Mouse (Mus musculus) CH12.LX (cell line): ENCODE measurements around the gene Ppp6r3. TPM values are rescaled to one million over a fixed set of nuclear protein-coding genes. Genes with fewer than 3 reads are reported as not detected.

Experiments
- DNase-seq: peaks from one replicate; pipeline ENCODE4 v3.0.0-alpha.2; 2013; ENCODE audit errors: extremely low read depth
- H3K27ac ChIP-seq: 2 replicates; pipeline ENCODE4 v1.5.1; 2012; ENCODE audit warnings: low read depth, mild to moderate bottlenecking, control low read depth, moderate library complexity; ENCODE audit not compliant: insufficient read depth
- H3K27me3 ChIP-seq: replicated peaks from 2 replicates; pipeline ENCODE3; 2012; ENCODE audit warnings: inconsistent platforms
- H3K36me3 ChIP-seq, 2 experiments: replicated peaks in 1 of 2; 2 replicates each; pipeline versions ENCODE3 to v1.6.1; 2012; ENCODE audit warnings: inconsistent platforms in 1 of 2, low read length in 1 of 2, mild to moderate bottlenecking in 1 of 2, mixed read lengths in 1 of 2, moderate library complexity in 1 of 2; ENCODE audit not compliant: control insufficient read depth in 1 of 2, insufficient read depth in 1 of 2
- H3K4me1 ChIP-seq, 2 experiments: 2 replicates each; pipeline ENCODE4 v1.6.1; 2012; ENCODE audit warnings: inconsistent platforms in 1 of 2, moderate library complexity in 1 of 2; ENCODE audit not compliant: insufficient read depth in 2 of 2, control insufficient read depth in 1 of 2
- H3K4me2 ChIP-seq: 2 replicates; pipeline ENCODE4 v1.6.1; 2012; ENCODE audit warnings: low read depth, mild to moderate bottlenecking, control low read depth; ENCODE audit not compliant: poor library complexity, insufficient read depth, severe bottlenecking
- H3K4me3 ChIP-seq, 3 experiments: fragments of 150-350 bp in 1 of 3; sonication (generic) in 1 of 3; replicated peaks in 1 of 3; 2 replicates each; pipeline versions ENCODE3 to v1.5.1; 2011 to 2012; ENCODE audit warnings: low read depth in 2 of 3, low read length in 2 of 3, mild to moderate bottlenecking in 2 of 3, moderate library complexity in 2 of 3, control low read depth in 1 of 3, improper control_type of control experiment in 1 of 3, inconsistent platforms in 1 of 3, mixed read lengths in 1 of 3; ENCODE audit not compliant: poor library complexity in 1 of 3
- H3K79me2 ChIP-seq: replicated peaks from 2 replicates; pipeline ENCODE4 v1.6.1; 2012; ENCODE audit warnings: mild to moderate bottlenecking, moderate library complexity; ENCODE audit not compliant: control insufficient read depth, poor library complexity, insufficient read depth, severe bottlenecking; ENCODE audit errors: extremely low read depth
- H3K9ac ChIP-seq: 2 replicates; pipeline ENCODE4 v1.6.1; 2012; ENCODE audit warnings: low read depth, mild to moderate bottlenecking, control low read depth, moderate library complexity; ENCODE audit not compliant: insufficient read depth
- H3K9me3 ChIP-seq: replicated peaks from 2 replicates; pipeline ENCODE3; 2012; ENCODE audit warnings: low read length, inconsistent platforms, mixed read lengths
- BHLHE40 ChIP-seq: IDR thresholded peaks from 2 replicates; pipeline ENCODE4 v1.6.1; 2011; ENCODE audit warnings: mild to moderate bottlenecking, low read depth, low read length, improper control_type of control experiment
- CHD2 ChIP-seq: IDR thresholded peaks from 2 replicates; pipeline ENCODE4 v1.6.1; 2011; ENCODE audit warnings: low read length, improper control_type of control experiment
- CTCF ChIP-seq, 2 experiments: IDR thresholded peaks in 1 of 2; conservative IDR thresholded peaks in 1 of 2; 2 replicates each; pipeline ENCODE4 v1.5.1; 2011 to 2012; ENCODE audit warnings: low read depth in 2 of 2, low read length in 2 of 2, improper control_type of control experiment in 1 of 2, inconsistent platforms in 1 of 2, mild to moderate bottlenecking in 1 of 2, moderate library complexity in 1 of 2
- EP300 ChIP-seq: IDR thresholded peaks from 2 replicates; pipeline ENCODE4 v1.6.1; 2011; ENCODE audit warnings: low read length, improper control_type of control experiment
- ETS1 ChIP-seq: conservative IDR thresholded peaks from 2 replicates; pipeline ENCODE4 v1.6.1; 2012; ENCODE audit warnings: low read depth, mild to moderate bottlenecking, inconsistent platforms, low read length, improper control_type of control experiment, moderate library complexity
- GABPA ChIP-seq: IDR thresholded peaks from 2 replicates; pipeline ENCODE4 v1.6.1; 2012; ENCODE audit warnings: low read depth, low read length, improper control_type of control experiment, inconsistent platforms; ENCODE audit not compliant: insufficient replicate concordance
- HCFC1 ChIP-seq: IDR thresholded peaks from 2 replicates; pipeline ENCODE4 v1.6.1; 2012; ENCODE audit warnings: low read depth, mild to moderate bottlenecking, inconsistent platforms, low read length, improper control_type of control experiment
- IRF4 ChIP-seq: IDR thresholded peaks from 2 replicates; pipeline ENCODE4 v1.6.1; 2014; ENCODE audit warnings: low read depth, mild to moderate bottlenecking, inconsistent platforms, low read length, improper control_type of control experiment
- KAT2A ChIP-seq: IDR thresholded peaks from 2 replicates; pipeline ENCODE4 v1.6.1; 2012; ENCODE audit warnings: low read length, improper control_type of control experiment, inconsistent platforms; ENCODE audit not compliant: insufficient replicate concordance
- MAFK ChIP-seq: IDR thresholded peaks from 2 replicates; pipeline ENCODE4 v1.6.1; 2011; ENCODE audit warnings: low read length, improper control_type of control experiment; ENCODE audit not compliant: insufficient replicate concordance
- MYC ChIP-seq: IDR thresholded peaks from 2 replicates; pipeline ENCODE4 v1.6.1; 2011; ENCODE audit warnings: low read depth, mild to moderate bottlenecking, improper control_type of control experiment, low read length
- NELFE ChIP-seq: IDR thresholded peaks from 2 replicates; pipeline ENCODE4 v1.6.1; 2011; ENCODE audit warnings: low read depth, low read length, improper control_type of control experiment
- PAX5 ChIP-seq: IDR thresholded peaks from 2 replicates; pipeline ENCODE4 v1.6.1; 2012; ENCODE audit warnings: low read length, inconsistent platforms, mixed read lengths
- SIN3A ChIP-seq: IDR thresholded peaks from 2 replicates; pipeline ENCODE4 v1.6.1; 2012; ENCODE audit warnings: low read length, improper control_type of control experiment, inconsistent platforms
- TBP ChIP-seq: conservative IDR thresholded peaks from 2 replicates; pipeline ENCODE4 v1.6.1; 2011; ENCODE audit warnings: low read depth, low read length, improper control_type of control experiment
- TCF12 ChIP-seq: IDR thresholded peaks from 2 replicates; pipeline ENCODE4 v1.6.1; 2014; ENCODE audit warnings: low read depth, mild to moderate bottlenecking, inconsistent platforms, low read length, improper control_type of control experiment
- UBTF ChIP-seq: IDR thresholded peaks from 2 replicates; pipeline ENCODE4 v1.6.1; 2012; ENCODE audit warnings: low read depth, mild to moderate bottlenecking, inconsistent platforms, low read length, improper control_type of control experiment, moderate library complexity
- USF2 ChIP-seq: conservative IDR thresholded peaks from 2 replicates; pipeline ENCODE4 v1.6.1; 2011; ENCODE audit warnings: low read depth, low read length, improper control_type of control experiment
- ZC3H11A ChIP-seq: IDR thresholded peaks from 2 replicates; pipeline ENCODE4 v1.6.1; 2012; ENCODE audit warnings: low read depth, mild to moderate bottlenecking, inconsistent platforms, low read length, improper control_type of control experiment
- ZKSCAN1 ChIP-seq: IDR thresholded peaks from 2 replicates; pipeline ENCODE4 v1.6.1; 2012; ENCODE audit warnings: low read depth, inconsistent platforms, low read length, improper control_type of control experiment, borderline replicate concordance
- ZMIZ1 ChIP-seq: IDR thresholded peaks from 2 replicates; pipeline ENCODE4 v1.6.1; 2012; ENCODE audit warnings: low read depth, mild to moderate bottlenecking, inconsistent platforms, low read length, improper control_type of control experiment
- ZNF384 ChIP-seq: IDR thresholded peaks from 2 replicates; pipeline ENCODE4 v1.6.1; 2012; ENCODE audit warnings: low read depth, low read length, improper control_type of control experiment, inconsistent platforms
- dilution Hi-C: fragments of 300-500 bp; cut with MboI; formaldehyde crosslinking; loops from 2 replicates; pipeline ENCODE4 v1.14.3; 2020; ENCODE audit warnings: low sequenced_read_pairs; ENCODE audit not compliant: extremely low pct_unique_long_range_greater_than_20kb, extremely low pct_ligation_motif_present
- in situ Hi-C: fragments of 300-500 bp; cut with MboI; formaldehyde crosslinking; loops from 3 replicates; pipeline ENCODE4 v1.14.3; 2019; ENCODE audit warnings: low sequenced_read_pairs, low pct_ligation_motif_present, low pct_unique_long_range_greater_than_20kb, mixed read lengths
- polyA plus RNA-seq: library from polyadenylated mRNA; unstranded; fragments of >175 nt; gene quantifications from 2 replicates; pipeline ENCODE4 v1.2.1, GENCODE M21; 2012; ENCODE audit warnings: low read depth; ENCODE audit not compliant: insufficient read length
- total RNA-seq, 2 experiments: library from RNA; depleted of rRNA; stranded (reverse); fragments of 300-350 nt in 1 of 2; fragments of >200 nt in 1 of 2; gene quantifications; 2 replicates each; pipeline ENCODE4 v1.2.3; 2012 to 2014

Gene Ppp6r3
- total and polyA plus RNA-seq, 3 experiments = 68.5 to 94.6 (median 72.3) TPM

GRCm38 (mm10) chr19:3542591-3542990 lies 33.0 kb downstream of the Ppp6r3 start:
- no peaks in the 10 kb centered on the region for H3K27me3 ChIP-seq
- H3K9ac ChIP-seq = no peak overlapping the region
- no peak overlapping the region for H3K27ac ChIP-seq
- H3K79me2 ChIP-seq = peaks cover 74% of the 10 kb centered on the region
- no peak overlapping the region for H3K4me3 ChIP-seq
- H3K4me1 ChIP-seq = peaks cover 11 to 55% of the 10 kb centered on the region in 2 experiments; a peak in 3 of 4 replicates
- no peaks in the 10 kb centered on the region for H3K9me3 ChIP-seq
- no peak for TF ChIP-seq PAX5
- TF ChIP-seq CHD2 = no peak
- TF ChIP-seq SIN3A = no peak
- TF ChIP-seq TCF12 = no peak
- no peak for TF ChIP-seq ZNF384
- TF ChIP-seq TBP = no peak
- TF ChIP-seq ZKSCAN1 = no peak
- no peak for TF ChIP-seq EP300
- TF ChIP-seq ZMIZ1 = no peak
- no peak for TF ChIP-seq MYC
- TF ChIP-seq KAT2A = no peak
- TF ChIP-seq MAFK = no peak
- dilution Hi-C loops = no loop called here
- H3K36me3 ChIP-seq = peaks cover 17 to 57% of the 10 kb centered on the region in 2 experiments
- no peak overlapping the region for H3K4me2 ChIP-seq
- in situ Hi-C loops = no loop called here
- no peak for DNase-seq

DNA sequence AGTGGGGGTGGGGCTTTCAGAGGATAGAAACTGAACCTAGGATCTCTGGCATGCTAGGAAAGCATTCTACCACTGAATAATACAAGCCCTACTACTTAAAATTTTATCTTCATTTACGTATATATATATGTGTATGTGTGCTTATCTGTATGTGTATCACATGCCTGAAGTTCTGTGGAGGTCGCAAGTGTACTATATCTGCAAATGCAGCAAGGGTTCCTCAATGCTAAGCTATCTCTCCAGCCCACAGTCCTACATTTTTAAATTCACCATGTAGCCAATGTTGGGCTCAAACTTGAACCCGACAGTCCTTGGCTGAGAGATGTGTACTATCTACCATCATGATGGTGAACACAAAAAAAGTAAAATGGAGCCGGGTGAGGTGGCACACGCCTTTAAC lies 34.6 kb downstream of the Ppp6r3 start:
- peaks cover 17 to 54% of the 10 kb centered on the region in 2 experiments for H3K36me3 ChIP-seq
- H3K79me2 ChIP-seq = peaks cover 69% of the 10 kb centered on the region
- no peak overlapping the region for H3K27ac ChIP-seq
- H3K4me2 ChIP-seq = no peak overlapping the region
- H3K9ac ChIP-seq = no peak overlapping the region
- dilution Hi-C loops = no loop called here
- in situ Hi-C loops = no loop called here
- H3K9me3 ChIP-seq = no peaks in the 10 kb centered on the region
- H3K27me3 ChIP-seq = no peaks in the 10 kb centered on the region
- no peak overlapping the region for H3K4me3 ChIP-seq
- no peak for DNase-seq
- peaks cover 16 to 55% of the 10 kb centered on the region in 2 experiments for H3K4me1 ChIP-seq
- TF ChIP-seq HCFC1 (no peak), ZMIZ1 (no peak), TCF12 (no peak), ZNF384 (no peak), EP300 (no peak), CHD2 (no peak), SIN3A (no peak), CTCF (conservative IDR thresholded peaks at IDR 0.05 in 1 of 2, IDR thresholded peaks at IDR 0.05 in 1 of 2; ENCODE audit: low read depth in 2 of 2, low read length in 2 of 2) (no peak), ETS1 (no peak), BHLHE40 (no peak), NELFE (no peak), GABPA (no peak), USF2 (no peak), ZC3H11A (no peak), MYC (no peak), TBP (no peak), IRF4 (no peak), UBTF (no peak)
